Mouse (Mus musculus): ENCODE results near the gene Mybl2.

- TF ChIP-seq POLR2A (IDR thresholded peaks at IDR 0.05; ENCODE audit: extremely low read depth, insufficient read depth, low read length) (no peak), CTCF (IDR thresholded peaks at IDR 0.05; ENCODE audit: low read depth, low read length) (no peak)
These were observed 7.6 kb downstream of the Mybl2 start for GRCm38 (mm10) chr2:163062119-163062508.

Data from liver, adult 2 months (tissue).